Mouse (Mus musculus): ENCODE results near the gene Auts2. TPM values are rescaled to one million over a fixed set of nuclear protein-coding genes. Genes with fewer than 3 reads are reported as not detected.
A peak's percentile ranks its signal among the peaks of the same experiment; 100 is the strongest.

Gene Auts2
- total RNA-seq, 2 experiments from 2014 or later: 43.4 to 57.3 TPM

GRCm38 (mm10) chr5:131589948-131590467 lies 953.1 kb downstream of the Auts2 start:
- DNase-seq (ENCODE audit: low spot score in 2 of 2): no peak

- DNase-seq (ENCODE audit: low spot score in 2 of 2): no peak
These were observed 956.8 kb downstream of the Auts2 start for GRCm38 (mm10) chr5:131586332-131586700.

- peak; percentile 31 to 43 for DNase-seq (ENCODE audit: low spot score in 2 of 2)
These were observed 957.3 kb downstream of the Auts2 start for GRCm38 (mm10) chr5:131585684-131586331.

- no peak for DNase-seq (ENCODE audit: low spot score in 2 of 2)
These were observed 958.6 kb downstream of the Auts2 start for GRCm38 (mm10) chr5:131584260-131585135.

GRCm38 (mm10) chr5:131581110-131582050 lies 961.8 kb downstream of the Auts2 start:
- DNase-seq (ENCODE audit: low spot score in 2 of 2): no peak

GRCm38 (mm10) chr5:131578737-131579136 lies 964.4 kb downstream of the Auts2 start:
- no peak for DNase-seq (ENCODE audit: low spot score in 2 of 2)

GRCm38 (mm10) chr5:131575733-131576265 lies 967.3 kb downstream of the Auts2 start:
- no peak for DNase-seq (ENCODE audit: low spot score in 2 of 2)

GRCm38 (mm10) chr5:131575086-131575514 lies 968.0 kb downstream of the Auts2 start:
- DNase-seq (ENCODE audit: low spot score in 2 of 2): no peak

GRCm38 (mm10) chr5:131574469-131575085 lies 968.6 kb downstream of the Auts2 start:
- no peak for DNase-seq (ENCODE audit: low spot score in 2 of 2)

- DNase-seq (ENCODE audit: low spot score in 2 of 2): peak in 1 of 2 experiments; percentile 24
These were observed 969.6 kb downstream of the Auts2 start for GRCm38 (mm10) chr5:131573296-131574177.

GRCm38 (mm10) chr5:131566032-131566431 lies 977.1 kb downstream of the Auts2 start:
- no peak for DNase-seq (ENCODE audit: low spot score in 2 of 2)

GRCm38 (mm10) chr5:131563630-131564252 lies 979.4 kb downstream of the Auts2 start:
- DNase-seq (ENCODE audit: low spot score in 2 of 2): no peak

GRCm38 (mm10) chr5:131560773-131561560 lies 982.2 kb downstream of the Auts2 start:
- DNase-seq (ENCODE audit: low spot score in 2 of 2): no peak

GRCm38 (mm10) chr5:131558403-131559174 lies 984.6 kb downstream of the Auts2 start:
- DNase-seq (ENCODE audit: low spot score in 2 of 2): no peak

GRCm38 (mm10) chr5:131557591-131558385 lies 985.4 kb downstream of the Auts2 start:
- no peak for DNase-seq (ENCODE audit: low spot score in 2 of 2)

- DNase-seq (ENCODE audit: low spot score in 2 of 2): no peak
These were observed 994.1 kb downstream of the Auts2 start for GRCm38 (mm10) chr5:131548932-131549563.
